ENCODE assay signal across 23 mouse cellular contexts in the genomic region with DNA sequence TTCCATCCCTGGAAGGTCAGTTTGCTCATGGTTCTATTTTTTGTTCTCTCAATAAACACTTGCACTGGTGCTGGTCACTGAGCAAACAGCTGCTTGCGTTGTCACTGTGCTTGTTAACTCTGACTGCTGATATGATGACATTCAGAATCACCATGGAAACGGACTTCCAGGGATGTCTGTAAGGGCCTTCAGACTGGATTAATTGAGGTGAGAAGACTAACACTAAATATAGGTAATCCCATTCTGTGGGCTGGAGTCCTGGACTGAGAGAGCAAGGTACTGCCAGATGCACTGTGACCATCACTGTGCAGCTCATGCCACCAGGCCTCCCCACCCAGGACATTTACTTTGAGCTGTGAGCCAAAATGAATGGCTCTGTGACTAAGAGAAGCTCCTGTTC.
DNase-seq lines count a peak whose midpoint lies in the region; ATAC-seq and TF ChIP-seq lines count a peak whose summit lies in the region.
"Had no signal": no experiment of that assay in that cellular context is flagged by ENCODE, and none has a peak within 500 bp of the region (broad histone marks: within the 10 kb centered on the region; RNA-seq: fewer than 3 reads in every experiment).

No protein-coding gene starts in this region.

- H3K4me3 ChIP-seq in hindbrain, embryonic 16.5 days (ENCODE audit: low read length): no peak overlapping the region
- H3K4me3 ChIP-seq in hindbrain, embryonic 10.5 days: no peak overlapping the region
- H3K4me3 ChIP-seq in midbrain, embryonic 15.5 days: no peak overlapping the region
- H3K4me3 ChIP-seq: heart, embryonic 12.5 days; left cerebral cortex, adult 2 months; limb, embryonic 12.5 days; liver, embryonic 13.5 days; lung, embryonic 15.5 days had no signal

- ATAC-seq in hindbrain, embryonic 16.5 days: peak; percentile 80
- ATAC-seq in midbrain, embryonic 15.5 days (replicated peaks): peak; percentile 87

- no peaks in the 10 kb centered on the region for H3K9me3 ChIP-seq in hindbrain, embryonic 16.5 days (ENCODE audit: control insufficient read depth, low read length)
- H3K9me3 ChIP-seq in hindbrain, embryonic 10.5 days: no peaks in the 10 kb centered on the region
- H3K9me3 ChIP-seq in midbrain, embryonic 15.5 days: no peaks in the 10 kb centered on the region
- H3K9me3 ChIP-seq: heart, embryonic 12.5 days; limb, embryonic 12.5 days; liver, embryonic 13.5 days; lung, embryonic 15.5 days had no signal

- H3K27ac ChIP-seq in hindbrain, embryonic 16.5 days (ENCODE audit: low read depth, low read length): no peak overlapping the region
- H3K27ac ChIP-seq in hindbrain, embryonic 10.5 days: no peak overlapping the region
- peak overlapping the region; percentile 29; the same call in 1 of the 2 replicates for H3K27ac ChIP-seq in midbrain, embryonic 15.5 days
- H3K27ac ChIP-seq: left cerebral cortex, adult 2 months; limb, embryonic 12.5 days; liver, embryonic 13.5 days; lung, embryonic 15.5 days had no signal

- no peaks in the 10 kb centered on the region for H3K36me3 ChIP-seq in hindbrain, embryonic 16.5 days (ENCODE audit: control insufficient read depth, insufficient read depth, low read length)
- no peaks in the 10 kb centered on the region for H3K36me3 ChIP-seq in hindbrain, embryonic 10.5 days
- H3K36me3 ChIP-seq in midbrain, embryonic 15.5 days (replicated peaks): no peaks in the 10 kb centered on the region
- H3K36me3 ChIP-seq: heart, embryonic 12.5 days; limb, embryonic 12.5 days; liver, embryonic 13.5 days; lung, embryonic 15.5 days had no signal

- TF ChIP-seq CTCF in brain, embryonic 14.5 days (IDR thresholded peaks at IDR 0.05; ENCODE audit: borderline replicate concordance, extremely low read depth, insufficient read depth, insufficient read length): no peak

- H3K9ac ChIP-seq in hindbrain, embryonic 16.5 days (ENCODE audit: low read depth, low read length): no peak overlapping the region
- no peak overlapping the region for H3K9ac ChIP-seq in midbrain, embryonic 15.5 days
- H3K9ac ChIP-seq: heart, embryonic 12.5 days; limb, embryonic 12.5 days; liver, embryonic 13.5 days; lung, embryonic 15.5 days had no signal

- H3K4me2 ChIP-seq in hindbrain, embryonic 16.5 days (ENCODE audit: low read length): no peak overlapping the region
- H3K4me2 ChIP-seq in midbrain, embryonic 15.5 days: no peak overlapping the region
- H3K4me2 ChIP-seq: heart, embryonic 12.5 days; limb, embryonic 12.5 days; liver, embryonic 13.5 days; lung, embryonic 15.5 days had no signal

- no peaks in the 10 kb centered on the region for H3K27me3 ChIP-seq in hindbrain, embryonic 16.5 days (replicated peaks; ENCODE audit: control insufficient read depth, insufficient read depth, low read length)
- no peaks in the 10 kb centered on the region for H3K27me3 ChIP-seq in hindbrain, embryonic 10.5 days (ENCODE audit: insufficient read depth, poor library complexity, severe bottlenecking)
- H3K27me3 ChIP-seq in midbrain, embryonic 15.5 days (replicated peaks): no peaks in the 10 kb centered on the region
- H3K27me3 ChIP-seq: heart, embryonic 12.5 days; limb, embryonic 12.5 days; liver, embryonic 13.5 days; lung, embryonic 15.5 days had no signal

- WGBS in hindbrain, embryonic 16.5 days: 62% methylated on average over 2 of the region's 2 CpGs
- WGBS in hindbrain, embryonic 10.5 days: 85% methylated on average over 2 of the region's 2 CpGs
- 63% methylated on average over 2 of the region's 2 CpGs for WGBS in midbrain, embryonic 15.5 days

- no peak for DNase-seq in hindbrain, embryonic 10.5 days (ENCODE audit: low spot score)
- DNase-seq in brain, adult 2 months (ENCODE audit: low read depth, low spot score): peak; percentile 54
- peak; percentile 51 for DNase-seq in brain, embryonic 14.5 days (ENCODE audit: low read depth)
- no peak for DNase-seq in spleen, postnatal 10 days (ENCODE audit: low spot score in 2 of 2)
- no peak for DNase-seq in cerebellum, postnatal 36 days
- DNase-seq: adrenal gland, postnatal 10 days; cerebellum, adult 11 months; cerebellum, postnatal 14 days; gastrocnemius, postnatal 10 days; heart, adult 11 months; heart, postnatal 14 days; kidney, adult 9 months; kidney, postnatal 25 days; layer of hippocampus, adult 9-11 months; liver, embryonic 13.5 days; right cerebral cortex, adult 18-20 months; thymus, postnatal 36 days had no signal

- no peak for TF ChIP-seq POLR2A in brain, embryonic 14.5 days (IDR thresholded peaks at IDR 0.05; ENCODE audit: borderline replicate concordance, extremely low read depth, insufficient read depth, insufficient read length, poor library complexity, severe bottlenecking)

- H3K4me1 ChIP-seq in hindbrain, embryonic 16.5 days (ENCODE audit: control insufficient read depth, insufficient read depth, low read depth, low read length): no peaks in the 10 kb centered on the region
- no peaks in the 10 kb centered on the region for H3K4me1 ChIP-seq in hindbrain, embryonic 10.5 days (replicated peaks)
- H3K4me1 ChIP-seq in midbrain, embryonic 15.5 days: peaks cover 5% of the 10 kb centered on the region; the same call in 1 of the 2 replicates
- H3K4me1 ChIP-seq: heart, embryonic 12.5 days; limb, embryonic 12.5 days; liver, embryonic 13.5 days; lung, embryonic 15.5 days had no signal

Comparison
In these comparisons a context has a peak if more than half of its experiments do, and no peak if none do; other contexts are left out.
1. DNase-seq: peak in brain, adult 2 months (single experiment) and brain, embryonic 14.5 days (single experiment); none in hindbrain, embryonic 10.5 days (single experiment), spleen, postnatal 10 days (0 of 2) and cerebellum, postnatal 36 days (0 of 2).